In the genomic region with DNA sequence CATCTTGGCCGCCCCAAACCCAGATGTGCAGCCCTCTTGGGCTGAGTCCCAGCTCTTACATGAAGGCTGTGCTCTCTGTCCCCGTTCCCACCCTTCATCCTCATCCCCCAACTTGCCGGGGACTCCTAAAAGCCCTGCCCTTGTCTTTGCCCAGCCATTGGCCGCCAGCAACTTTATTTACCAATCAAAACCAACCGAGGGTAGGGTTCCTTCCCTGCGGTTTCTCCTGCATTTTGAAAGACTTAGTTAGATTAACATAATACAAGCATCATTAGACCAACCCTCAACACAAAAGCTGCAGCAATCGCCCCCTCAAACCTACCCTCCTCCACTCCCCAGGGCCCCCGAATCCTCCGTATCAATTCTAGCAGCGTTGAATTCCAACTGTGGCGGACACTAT, we compare ENCODE assay signal across 1 mouse cellular context.
TF ChIP-seq lines count a peak whose summit lies in the region.

No protein-coding gene starts in this region.

TF ChIP-seq in ES-E14, 5 proteins besides CTCF, POLR2A, EP300 and RAD21 (continued from another document):
- no peak for TF ChIP-seq CHD2 (IDR thresholded peaks at IDR 0.05; ENCODE audit: low read depth, low read length)
